Mouse (Mus musculus) gonadal fat pad, adult 2 months (tissue): Measurements from ENCODE around the gene Atp7b. TPM values are rescaled to one million over a fixed set of nuclear protein-coding genes. Genes with fewer than 3 reads are reported as not detected.

Experiments
- DNase-seq: peaks from one replicate; pipeline ENCODE4 v3.0.0-alpha.2; 2012; ENCODE audit warnings: low read depth
- polyA plus RNA-seq: library from polyadenylated mRNA; depleted of rRNA; stranded (reverse); fragments of >200 nt; gene quantifications from 2 replicates; pipeline ENCODE4 v1.2.3, GENCODE M21; 2012; rRNA removed

Gene Atp7b
- 0.09 and 0.18 TPM in 2 replicates for polyA plus RNA-seq

GRCm38 (mm10) chr8:22059821-22060445 is at the start of gene Atp7b:
Gene Atp7b, minus strand, starts transcription at chr8:22060305.
- no peak for DNase-seq

GRCm38 (mm10) chr8:22107020-22107419 is 46.9 kb upstream of the Atp7b start:
- DNase-seq: no peak

GRCm38 (mm10) chr8:22091568-22091967 is 31.5 kb upstream of the Atp7b start:
- no peak for DNase-seq

DNA sequence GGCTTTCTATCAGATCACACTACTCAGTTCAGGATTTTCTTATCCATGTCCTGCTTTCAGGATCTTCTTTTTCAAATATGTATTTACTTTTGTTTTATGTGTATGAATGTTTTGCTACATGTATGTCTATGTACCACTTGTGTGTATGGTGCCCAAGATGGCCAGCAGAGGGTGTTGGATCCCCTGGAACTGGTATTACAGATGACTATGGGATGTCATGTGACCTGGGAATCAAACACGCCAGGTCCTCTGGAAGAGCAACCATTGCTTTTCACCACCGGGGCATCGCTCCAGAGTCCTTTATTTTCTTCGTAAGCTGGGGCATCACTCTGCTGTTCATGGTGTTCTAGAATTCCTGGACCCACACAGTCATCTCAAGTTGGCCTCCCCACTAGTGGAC is 29.1 kb upstream of the Atp7b start:
- no peak for DNase-seq

DNA sequence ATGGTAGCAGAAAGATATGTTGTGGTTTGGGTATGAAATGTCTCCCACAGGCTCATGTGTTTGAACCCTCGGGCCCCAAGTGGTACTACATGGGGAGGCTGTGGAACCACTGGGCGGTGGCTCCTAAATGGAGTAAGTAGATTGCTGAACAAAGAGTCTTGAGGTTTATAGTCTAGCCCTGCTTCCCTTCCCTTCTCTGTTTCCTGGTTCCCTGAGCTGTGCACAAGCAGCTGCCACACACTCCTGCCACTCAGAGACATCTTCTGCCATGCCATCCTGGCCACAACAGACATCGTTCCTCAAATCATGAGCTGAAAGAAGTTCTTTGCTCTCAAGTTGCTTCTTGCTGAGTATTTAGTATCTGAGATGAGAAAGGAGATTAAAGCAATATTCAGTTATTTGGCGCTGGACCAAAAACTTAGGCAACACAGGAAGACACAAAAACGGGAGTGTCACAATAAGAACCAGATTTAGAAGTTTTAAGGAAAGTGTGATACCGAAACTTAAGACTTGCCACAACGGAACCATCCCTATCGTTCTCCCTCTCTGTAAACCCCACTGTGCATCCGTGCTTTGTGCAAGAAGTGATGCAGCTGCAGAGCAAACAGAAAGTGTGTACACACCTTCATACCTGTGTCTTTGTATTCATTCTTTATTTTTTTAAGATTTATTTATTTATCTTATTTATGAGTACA is 19.4 kb upstream of the Atp7b start:
- no peak for DNase-seq

DNA sequence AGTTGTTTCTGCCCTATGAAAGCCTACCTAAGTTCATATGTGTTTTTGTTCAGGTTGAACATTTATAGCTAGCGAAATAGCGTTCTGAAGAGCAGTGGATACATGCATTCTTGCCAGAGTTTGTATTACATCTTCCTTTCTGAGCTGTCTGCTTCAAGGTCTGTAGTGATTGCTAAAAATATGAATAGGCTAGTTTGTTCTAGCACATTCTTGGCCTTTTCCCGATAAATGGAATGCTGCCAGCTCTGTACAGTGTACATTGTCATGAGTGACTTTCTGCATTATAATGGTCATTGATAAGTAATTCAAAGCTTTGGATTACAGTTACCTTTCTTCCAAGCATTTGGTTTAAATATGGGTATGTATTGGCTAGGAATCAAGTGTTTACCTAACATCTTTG is 1.0 kb upstream of the Atp7b start:
- no peak for DNase-seq

DNA sequence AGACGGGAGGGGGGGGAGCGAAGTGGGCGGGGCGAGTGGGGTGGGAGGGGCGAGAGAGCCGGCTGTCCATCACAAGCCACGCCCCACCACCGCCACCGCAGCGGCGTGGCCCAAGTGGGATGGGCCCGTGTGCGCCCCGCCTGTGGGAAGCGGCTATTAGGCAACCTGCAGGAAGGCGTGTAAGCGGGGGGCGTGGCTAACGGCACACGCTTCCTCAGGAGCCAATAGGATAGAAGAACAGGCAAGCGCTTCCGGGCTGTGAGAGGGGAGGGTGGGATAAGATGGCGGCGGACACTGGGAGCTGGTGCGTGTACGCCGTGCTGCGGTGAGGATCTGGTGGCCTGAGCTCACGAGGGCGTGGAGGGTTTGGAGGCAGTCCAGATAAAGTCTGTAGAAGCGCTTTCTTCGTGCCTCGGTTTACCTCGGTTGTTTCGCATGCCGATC is 363 bp upstream of the Atp7b start, which contains the start of gene Alg11:
Gene Alg11 (plus strand): TSS at position 276 of the 444 bp plus-strand sequence.
- peak; percentile 50 for DNase-seq

DNA sequence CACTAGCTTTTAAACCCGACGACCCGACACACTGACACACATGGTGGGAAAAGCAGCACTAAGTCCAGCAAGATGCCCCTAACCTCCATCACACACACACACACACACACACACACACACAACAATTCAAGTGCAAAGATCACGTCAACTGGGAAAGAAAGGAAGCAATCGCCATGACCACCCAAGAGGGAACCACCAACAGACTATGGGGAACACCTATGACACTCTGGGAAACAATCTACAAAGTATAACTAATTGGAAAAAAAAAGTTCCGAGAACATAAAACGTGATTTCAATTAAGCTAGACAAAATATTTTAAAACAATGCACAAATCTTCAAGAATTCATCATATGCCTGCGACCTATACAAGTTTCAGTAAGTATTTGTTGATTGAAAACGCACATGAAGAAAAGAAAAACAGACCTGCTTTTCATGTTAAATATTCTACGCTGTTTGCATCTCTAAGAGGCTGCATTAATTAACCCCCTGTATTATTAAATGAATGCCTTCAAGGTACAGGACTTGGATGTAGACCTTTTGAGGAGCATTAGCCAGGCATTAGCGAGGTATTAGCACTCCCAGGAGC is 859 bp downstream of the Atp7b start:
- no peak for DNase-seq

DNA sequence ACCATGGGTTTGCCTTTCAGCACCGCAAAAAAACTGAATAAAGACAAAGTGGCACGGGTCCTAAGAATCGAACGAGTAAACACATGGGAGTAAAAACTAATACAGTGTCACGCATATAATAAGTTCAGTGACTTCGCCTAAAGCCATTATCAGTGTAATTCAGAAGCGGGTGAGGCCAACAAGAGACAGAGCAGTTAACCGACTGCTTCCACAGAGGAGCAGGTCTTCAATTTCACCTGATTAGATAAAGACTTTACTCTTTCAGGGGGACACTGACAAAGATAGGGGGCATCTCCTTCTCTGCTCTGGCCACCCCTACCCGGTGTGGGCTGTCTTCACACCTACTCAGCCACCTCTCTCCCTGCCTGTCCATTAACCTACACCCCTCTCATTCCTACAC is 1.7 kb downstream of the Atp7b start:
- no peak for DNase-seq

GRCm38 (mm10) chr8:22056850-22057249 is 3.3 kb downstream of the Atp7b start:
- DNase-seq: no peak

GRCm38 (mm10) chr8:22055492-22055877 is 4.6 kb downstream of the Atp7b start:
- DNase-seq: no peak

GRCm38 (mm10) chr8:22054674-22055491 is 5.2 kb downstream of the Atp7b start:
- no peak for DNase-seq

- no peak for DNase-seq
These were observed 12.2 kb downstream of the Atp7b start for GRCm38 (mm10) chr8:22047699-22048464.

DNA sequence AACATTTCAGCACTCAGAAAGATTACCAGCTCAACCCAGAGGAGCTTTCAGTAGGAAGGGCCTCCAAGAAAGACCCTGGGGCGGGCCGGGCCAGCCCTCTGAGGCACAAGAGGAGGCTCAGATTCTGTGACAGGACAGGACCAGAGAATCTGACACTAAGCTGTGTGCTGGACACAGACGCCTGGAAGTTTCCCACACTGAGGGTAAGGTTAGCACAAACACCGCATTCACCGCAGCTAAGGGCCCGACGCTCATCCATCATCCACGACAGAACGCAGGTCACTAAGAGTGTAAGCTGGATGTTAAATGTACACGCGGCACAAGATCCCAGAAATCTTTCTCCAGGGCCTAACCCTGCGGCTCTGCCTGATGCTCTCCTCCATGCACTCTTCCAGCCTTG is 16.4 kb downstream of the Atp7b start:
- DNase-seq: no peak

GRCm38 (mm10) chr8:22042515-22042914 is 17.6 kb downstream of the Atp7b start:
- no peak for DNase-seq

DNA sequence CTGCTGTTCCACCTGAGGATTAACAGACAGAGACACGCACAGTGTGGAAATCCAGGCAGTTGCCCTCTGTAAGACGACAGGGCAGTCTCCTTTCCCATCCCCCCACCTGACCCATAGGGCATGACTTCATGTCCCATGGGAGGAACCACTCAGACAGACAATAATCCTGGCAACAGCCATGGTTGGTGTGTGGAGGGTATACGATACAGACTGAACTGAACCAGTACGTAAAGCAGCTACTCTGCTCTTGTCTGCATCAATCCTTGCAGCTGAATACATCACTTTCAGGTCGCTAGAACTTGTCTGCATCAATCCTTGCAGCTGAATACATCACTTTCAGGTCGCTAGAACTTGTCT is 20.0 kb downstream of the Atp7b start:
- DNase-seq: no peak

GRCm38 (mm10) chr8:22039468-22040152 is 20.5 kb downstream of the Atp7b start:
- no peak for DNase-seq

DNA sequence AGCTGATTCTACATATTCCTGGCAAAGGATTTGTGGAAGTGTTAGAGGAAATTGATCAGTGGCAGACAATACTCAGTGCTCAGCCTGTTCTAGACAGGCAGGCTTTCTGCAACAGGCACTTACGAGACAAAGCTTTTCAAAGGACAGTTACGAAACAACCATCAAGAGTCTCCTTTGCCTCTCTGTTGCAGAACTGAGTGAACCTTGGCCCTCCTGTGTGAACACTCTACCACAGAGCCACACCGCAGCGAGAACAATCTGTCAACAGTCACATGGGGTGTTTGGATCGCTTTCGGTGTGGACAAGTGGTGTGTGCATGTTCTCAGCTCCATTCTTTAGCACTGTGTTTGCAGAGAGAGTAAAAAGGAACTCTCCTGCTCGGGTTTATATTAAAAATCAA is 23.1 kb downstream of the Atp7b start:
- DNase-seq: no peak

- DNase-seq: no peak
These were observed 24.0 kb downstream of the Atp7b start for GRCm38 (mm10) chr8:22036137-22036536.

- DNase-seq: no peak
These were observed 29.1 kb downstream of the Atp7b start for GRCm38 (mm10) chr8:22030990-22031389.

DNA sequence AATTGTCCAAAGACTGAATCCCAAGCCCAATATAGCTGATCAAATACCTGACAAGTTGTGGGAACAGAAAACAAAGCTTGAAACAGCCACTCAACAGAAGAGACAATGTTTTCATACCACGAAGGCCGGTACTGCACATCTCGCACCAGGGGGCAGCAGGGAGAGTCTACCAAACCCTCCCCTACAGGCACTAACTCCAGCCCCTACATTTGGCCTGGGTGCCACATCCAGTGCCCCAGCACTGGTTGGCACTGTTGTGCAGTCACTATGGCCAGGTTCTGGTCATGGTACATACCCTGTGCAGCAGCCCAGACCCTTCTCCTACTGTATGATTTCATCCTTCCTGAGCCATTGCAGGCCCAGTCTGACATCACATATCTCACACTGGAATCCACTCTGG is 31.1 kb downstream of the Atp7b start:
- DNase-seq: no peak
